Mouse (Mus musculus): ENCODE data around the gene Snx9.

DNA sequence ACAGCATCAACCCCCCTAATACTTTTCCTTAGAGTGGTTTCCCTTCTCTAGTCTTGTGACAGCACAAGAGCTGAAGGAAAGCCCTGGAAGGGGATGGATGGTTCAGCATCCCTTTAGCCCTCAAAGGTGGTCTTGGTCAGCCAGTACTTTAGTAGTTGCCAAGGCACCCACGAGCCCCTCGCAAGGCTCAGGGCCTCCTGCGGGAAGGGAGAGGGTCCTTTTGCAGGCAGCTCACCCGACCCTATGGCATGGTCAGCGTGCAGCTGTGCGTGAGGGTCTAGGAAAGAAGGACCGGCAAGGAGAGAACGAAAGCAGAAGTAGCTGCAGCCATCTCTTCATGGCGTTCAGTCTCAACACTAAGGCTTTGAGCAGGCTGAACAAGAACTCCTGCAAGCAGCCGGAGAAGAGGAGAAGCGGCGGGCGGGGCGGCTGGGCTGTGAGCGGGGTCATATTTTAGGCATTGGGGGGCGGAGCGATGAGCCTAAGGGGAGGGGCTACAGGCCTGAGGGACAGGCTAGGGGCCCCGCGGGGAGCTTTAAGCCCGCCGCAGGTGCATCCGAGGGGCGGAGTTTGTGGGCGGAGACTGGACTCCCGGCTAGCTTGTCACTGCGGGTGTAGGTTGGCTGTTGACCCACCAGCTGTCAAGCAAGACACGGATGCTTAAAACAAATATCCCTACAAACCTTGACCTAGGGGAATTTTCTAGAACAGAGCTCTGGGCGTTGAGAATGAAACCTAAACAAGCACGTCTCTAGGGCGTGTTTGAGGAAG is 93.6 kb downstream of the Snx9 start:
- no peak for TF ChIP-seq CTCF (IDR thresholded peaks at IDR 0.05; ENCODE audit: extremely low read depth, insufficient read length, insufficient replicate concordance, low read depth, low read length)
- no peak for TF ChIP-seq POLR2A (IDR thresholded peaks at IDR 0.05; ENCODE audit: low read depth, low read length)
